Mouse (Mus musculus) heart, embryonic 11.5 days (tissue): Measurements from ENCODE around the gene Prkg1. TPM values are rescaled to one million over a fixed set of nuclear protein-coding genes. Genes with fewer than 3 reads are reported as not detected.
"Not testable (repeated sequence)": the region's sequence is repeated elsewhere in the genome, so short reads cannot be mapped to it uniquely, and the experiment has no call there.

Experiments used
- ATAC-seq: fragments of 200-750 bp; cut with Nextera tagmentation; replicated peaks from 2 replicates; pipeline ENCODE4 v1.8.0; 2017; ENCODE audit warnings: moderate library complexity; ENCODE audit not compliant: insufficient number of reproducible peaks, low FRiP score, low TSS enrichment
- H3K27ac ChIP-seq: fragments of 300-500 bp; sonication (generic); 2 replicates; pipeline ENCODE4 v1.5.1; 2014; ENCODE audit warnings: mild to moderate bottlenecking, low read depth, low read length
- H3K27me3 ChIP-seq: fragments of 300-500 bp; sonication (generic); 2 replicates; pipeline ENCODE4 v1.6.1; 2014; ENCODE audit warnings: mild to moderate bottlenecking, low read length, mixed read lengths; ENCODE audit not compliant: control insufficient read depth, insufficient read depth
- H3K36me3 ChIP-seq: fragments of 300-500 bp; sonication (generic); 2 replicates; pipeline ENCODE4 v1.6.1; 2014; ENCODE audit warnings: mild to moderate bottlenecking, low read length, moderate library complexity, mixed read lengths; ENCODE audit not compliant: control insufficient read depth, insufficient read depth
- H3K4me1 ChIP-seq: fragments of 300-500 bp; sonication (generic); 2 replicates; pipeline ENCODE4 v1.6.1; 2014; ENCODE audit warnings: low read length; ENCODE audit not compliant: control insufficient read depth, insufficient read depth
- H3K4me2 ChIP-seq: fragments of 300-500 bp; sonication (generic); 2 replicates; pipeline ENCODE4 v1.6.1; 2014; ENCODE audit warnings: mild to moderate bottlenecking, moderate library complexity
- H3K4me3 ChIP-seq: fragments of 300-500 bp; sonication (generic); 2 replicates; pipeline ENCODE4 v1.5.1; 2014; ENCODE audit warnings: low read depth, low read length
- H3K9ac ChIP-seq: fragments of 300-500 bp; sonication (generic); 2 replicates; pipeline ENCODE4 v1.6.1; 2014; ENCODE audit warnings: mild to moderate bottlenecking, low read depth, low read length, moderate library complexity
- H3K9me3 ChIP-seq: fragments of 300-500 bp; sonication (generic); replicated peaks from 2 replicates; pipeline ENCODE4 v1.6.1; 2016; ENCODE audit warnings: low read length; ENCODE audit not compliant: control insufficient read depth
- WGBS: fragments of 180-500 bp; shearing (Covaris S2); extraction: QIAGEN DNeasy Blood & Tissue Kit; methylation state at CpG from one replicate; pipeline ENCODE4 v1.1.7; 2014; ENCODE audit not compliant: insufficient replicate concordance; 5-methylcytosine and 5-hydroxymethylcytosine counted together
- polyA plus RNA-seq: library from polyadenylated mRNA; unstranded; fragments of >200 nt; fragmentation: Nextera tagmentation; extraction: Ambion mirVana; gene quantifications from 2 replicates; pipeline ENCODE4 v1.2.1, GENCODE M21; 2014

Prkg1 gene
- polyA plus RNA-seq, 1 experiment from 2014 or later = 10.9 TPM

GRCm38 (mm10) chr19:30549044-30549853, 1215.6 kb downstream of the Prkg1 start, which contains the start of gene Dkk1:
Gene Dkk1 (minus strand): TSS chr19:30549665.
- H3K9ac ChIP-seq = 0 out of 2 replicates have a peak within 1 kb of the TSS, but pooled peaks have one; percentile 34
- peaks cover 15% of the 10 kb centered on the region for H3K4me1 ChIP-seq
- peaks cover 19% of the 10 kb centered on the region for H3K27me3 ChIP-seq
- under 1% methylated on average over 26 of the region's 26 CpGs for WGBS
- peak; percentile 49; the same call in 1 of the 2 replicates for ATAC-seq
- no peaks in the 10 kb centered on the region for H3K9me3 ChIP-seq
- no peaks in the 10 kb centered on the region for H3K36me3 ChIP-seq
- H3K27ac ChIP-seq = no peak within 1 kb of the TSS
- peak within 1 kb of the TSS; percentile 79 for H3K4me2 ChIP-seq
- H3K4me3 ChIP-seq = peak within 1 kb of the TSS; percentile 48

- H3K27me3 ChIP-seq = peaks cover 19% of the 10 kb centered on the region
Observed at GRCm38 (mm10) chr19:30548411-30549043, 1216.3 kb downstream of the Prkg1 start.

GRCm38 (mm10) chr19:30539365-30539941, 1225.4 kb downstream of the Prkg1 start:
- H3K27ac ChIP-seq, ATAC-seq, H3K4me1 ChIP-seq, H3K9me3 ChIP-seq, H3K36me3 ChIP-seq, H3K27me3 ChIP-seq: not testable (repeated sequence)
- Histone ChIP-seq H3K4me2 (peak overlapping the region; percentile 64), H3K4me3 (peak overlapping the region; percentile 48), H3K9ac (0 out of 2 replicates have a peak overlapping the region, but pooled peaks have one; percentile 22)
- 2% methylated on average over 43 of the region's 44 CpGs for WGBS

More at GRCm38 (mm10) chr19:30548411-30549043, 1216.3 kb downstream of the Prkg1 start:
- H3K4me3 ChIP-seq = peak overlapping the region; percentile 48
- peak overlapping the region; percentile 79 for H3K4me2 ChIP-seq
- no peaks in the 10 kb centered on the region for H3K36me3 ChIP-seq
- peaks cover 15% of the 10 kb centered on the region for H3K4me1 ChIP-seq
- under 1% methylated on average over 23 of the region's 23 CpGs for WGBS
- no peak for ATAC-seq
- H3K9ac ChIP-seq = no peak overlapping the region
- H3K27ac ChIP-seq = no peak overlapping the region
- H3K9me3 ChIP-seq = no peaks in the 10 kb centered on the region

- Histone ChIP-seq H3K36me3 (no peaks in the 10 kb centered on the region), H3K9me3 (no peaks in the 10 kb centered on the region), H3K4me1 (no peaks in the 10 kb centered on the region), H3K9ac (no peak overlapping the region), H3K27me3 (no peaks in the 10 kb centered on the region), H3K4me2 (no peak overlapping the region), H3K27ac (no peak overlapping the region), H3K4me3 (no peak overlapping the region)
- no peak for ATAC-seq
- 55% methylated on average over 6 of the region's 6 CpGs for WGBS
Observed at GRCm38 (mm10) chr19:30516771-30517170, 1248.1 kb downstream of the Prkg1 start.

Other genes starting within 250 kb of the Prkg1 start
- gene A1cf, start 103.7 kb upstream of the Prkg1 start, polyA plus RNA-seq = 0.62 TPM in 1 of 2 replicates, not detected in the other